Mouse (Mus musculus): ENCODE measurements around the gene Lhb. TPM values are rescaled to one million over a fixed set of nuclear protein-coding genes. Genes with fewer than 3 reads are reported as not detected.

The Lhb gene
- polyA plus RNA-seq, 1 experiment from 2014 or later: not detected

DNA sequence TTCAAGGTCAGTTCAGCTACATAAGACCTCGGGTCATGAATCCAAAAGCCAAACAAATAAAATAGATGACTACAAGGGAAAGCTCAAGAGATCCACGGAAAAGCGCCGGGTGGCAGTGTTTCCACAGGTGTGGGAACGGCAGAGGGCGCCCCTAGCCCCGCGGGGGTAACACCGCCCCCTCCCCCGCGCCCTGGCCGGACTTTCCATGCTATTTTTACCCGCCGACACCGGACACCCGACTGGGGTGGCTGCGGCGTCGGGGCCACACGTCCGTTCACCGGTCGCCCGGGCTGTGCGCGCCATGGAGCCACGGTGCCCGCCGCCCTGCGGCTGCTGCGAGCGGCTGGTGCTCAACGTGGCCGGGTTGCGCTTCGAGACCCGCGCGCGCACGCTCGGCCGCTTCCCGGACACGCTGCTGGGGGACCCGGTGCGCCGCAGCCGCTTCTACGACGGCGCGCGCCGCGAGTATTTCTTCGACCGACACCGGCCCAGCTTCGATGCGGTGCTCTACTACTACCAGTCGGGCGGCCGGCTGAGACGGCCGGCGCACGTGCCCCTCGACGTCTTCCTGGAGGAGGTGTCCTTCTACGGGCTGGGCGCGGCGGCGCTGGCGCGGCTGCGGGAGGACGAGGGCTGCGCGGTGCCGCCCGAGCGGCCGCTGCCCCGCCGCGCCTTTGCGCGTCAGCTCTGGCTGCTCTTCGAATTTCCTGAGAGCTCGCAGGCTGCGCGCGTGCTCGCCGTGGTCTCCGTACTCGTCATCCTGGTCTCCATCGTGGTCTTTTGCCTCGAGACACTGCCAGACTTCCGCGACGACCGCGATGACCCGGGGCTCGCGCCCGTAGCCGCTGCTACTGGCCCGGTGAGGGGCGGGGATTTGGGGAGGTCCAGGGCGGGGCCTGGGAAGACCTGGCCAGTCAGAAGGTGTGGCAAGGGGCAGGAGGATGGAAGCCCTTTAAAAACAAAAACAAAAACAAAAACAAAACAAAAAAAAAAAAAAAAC is 14.2 kb upstream of the Lhb start:
- Histone ChIP-seq H3K4me1 (peaks cover 19% of the 10 kb centered on the region), H3K4me3 (peak overlapping the region; percentile 44), H3K27ac (no peak overlapping the region), H3K36me3 (replicated peaks) (no peaks in the 10 kb centered on the region), H3K27me3 (ENCODE audit: poor library complexity, severe bottlenecking) (peaks cover 70% of the 10 kb centered on the region), H3K9me3 (no peaks in the 10 kb centered on the region)
- 3% methylated on average over 114 of the region's 114 CpGs for WGBS
- no peak for DNase-seq (ENCODE audit: extremely low spot score, low spot score)

- no peak for DNase-seq (ENCODE audit: extremely low spot score, low spot score)
- Histone ChIP-seq H3K4me3 (no peak overlapping the region), H3K9me3 (no peaks in the 10 kb centered on the region), H3K27ac (no peak overlapping the region), H3K27me3 (ENCODE audit: poor library complexity, severe bottlenecking) (peaks cover 83% of the 10 kb centered on the region), H3K4me1 (peaks cover 19% of the 10 kb centered on the region), H3K36me3 (replicated peaks) (no peaks in the 10 kb centered on the region)
- 81% methylated on average over 10 of the region's 10 CpGs for WGBS
These were observed 12.8 kb upstream of the Lhb start for GRCm38 (mm10) chr7:45407836-45408235.

- WGBS: 72% methylated on average over 7 of the region's 7 CpGs
- H3K4me1 ChIP-seq: peaks cover 24% of the 10 kb centered on the region
- no peak overlapping the region for H3K27ac ChIP-seq
- H3K9me3 ChIP-seq: no peaks in the 10 kb centered on the region
- no peak for DNase-seq (ENCODE audit: extremely low spot score, low spot score)
- H3K4me3 ChIP-seq: no peak overlapping the region
- no peaks in the 10 kb centered on the region for H3K36me3 ChIP-seq (replicated peaks)
- peaks cover 85% of the 10 kb centered on the region for H3K27me3 ChIP-seq (ENCODE audit: poor library complexity, severe bottlenecking)
These were observed 12.3 kb upstream of the Lhb start for GRCm38 (mm10) chr7:45408351-45408750.

DNA sequence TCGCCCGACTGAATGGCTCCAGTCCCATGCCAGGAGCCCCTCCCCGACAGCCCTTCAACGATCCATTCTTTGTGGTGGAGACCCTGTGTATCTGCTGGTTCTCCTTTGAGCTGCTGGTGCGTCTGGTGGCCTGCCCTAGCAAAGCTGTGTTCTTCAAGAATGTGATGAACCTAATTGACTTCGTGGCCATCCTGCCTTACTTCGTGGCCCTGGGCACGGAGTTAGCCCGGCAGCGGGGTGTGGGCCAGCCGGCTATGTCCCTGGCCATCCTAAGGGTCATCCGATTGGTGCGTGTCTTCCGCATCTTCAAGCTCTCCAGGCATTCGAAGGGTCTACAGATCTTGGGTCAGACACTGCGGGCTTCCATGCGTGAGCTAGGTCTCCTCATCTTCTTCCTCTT is 11.7 kb upstream of the Lhb start:
- no peak overlapping the region for H3K4me3 ChIP-seq
- DNase-seq (ENCODE audit: extremely low spot score, low spot score): no peak
- peaks cover 30% of the 10 kb centered on the region for H3K4me1 ChIP-seq
- no peaks in the 10 kb centered on the region for H3K36me3 ChIP-seq (replicated peaks)
- peaks cover 91% of the 10 kb centered on the region for H3K27me3 ChIP-seq (ENCODE audit: poor library complexity, severe bottlenecking)
- H3K9me3 ChIP-seq: no peaks in the 10 kb centered on the region
- H3K27ac ChIP-seq: no peak overlapping the region
- 89% methylated on average over 17 of the region's 17 CpGs for WGBS

GRCm38 (mm10) chr7:45409497-45410163 is 11.0 kb upstream of the Lhb start:
- Histone ChIP-seq H3K36me3 (replicated peaks) (no peaks in the 10 kb centered on the region), H3K4me1 (peaks cover 36% of the 10 kb centered on the region), H3K4me3 (no peak overlapping the region), H3K9me3 (no peaks in the 10 kb centered on the region), H3K27ac (no peak overlapping the region), H3K27me3 (ENCODE audit: poor library complexity, severe bottlenecking) (peaks cover 98% of the 10 kb centered on the region)
- WGBS: 91% methylated on average over 8 of the region's 8 CpGs
- no peak for DNase-seq (ENCODE audit: extremely low spot score, low spot score)

GRCm38 (mm10) chr7:45412421-45412820 is 8.2 kb upstream of the Lhb start:
- DNase-seq (ENCODE audit: extremely low spot score, low spot score): no peak
- peaks cover 100% of the 10 kb centered on the region for H3K27me3 ChIP-seq (ENCODE audit: poor library complexity, severe bottlenecking)
- H3K4me3 ChIP-seq: no peak overlapping the region
- WGBS: 96% methylated on average over 2 of the region's 2 CpGs
- no peaks in the 10 kb centered on the region for H3K36me3 ChIP-seq (replicated peaks)
- H3K4me1 ChIP-seq: peaks cover 28% of the 10 kb centered on the region
- H3K9me3 ChIP-seq: no peaks in the 10 kb centered on the region
- H3K27ac ChIP-seq: no peak overlapping the region

- no peaks in the 10 kb centered on the region for H3K36me3 ChIP-seq (replicated peaks)
- H3K4me3 ChIP-seq: peak within 1 kb of the TSS; percentile 55
- no peaks in the 10 kb centered on the region for H3K9me3 ChIP-seq
- 4% methylated on average over 45 of the region's 45 CpGs for WGBS
- peak within 1 kb of the TSS; percentile 4 for H3K27ac ChIP-seq
- no peak for DNase-seq (ENCODE audit: extremely low spot score, low spot score)
- H3K4me1 ChIP-seq: peaks cover 36% of the 10 kb centered on the region
- peaks cover 100% of the 10 kb centered on the region for H3K27me3 ChIP-seq (ENCODE audit: poor library complexity, severe bottlenecking)
These were observed 7.3 kb upstream of the Lhb start, which contains the start of gene Ntf5 for GRCm38 (mm10) chr7:45413113-45413863. TSS of gene Ntf5 (plus strand) at chr7:45413695.

DNA sequence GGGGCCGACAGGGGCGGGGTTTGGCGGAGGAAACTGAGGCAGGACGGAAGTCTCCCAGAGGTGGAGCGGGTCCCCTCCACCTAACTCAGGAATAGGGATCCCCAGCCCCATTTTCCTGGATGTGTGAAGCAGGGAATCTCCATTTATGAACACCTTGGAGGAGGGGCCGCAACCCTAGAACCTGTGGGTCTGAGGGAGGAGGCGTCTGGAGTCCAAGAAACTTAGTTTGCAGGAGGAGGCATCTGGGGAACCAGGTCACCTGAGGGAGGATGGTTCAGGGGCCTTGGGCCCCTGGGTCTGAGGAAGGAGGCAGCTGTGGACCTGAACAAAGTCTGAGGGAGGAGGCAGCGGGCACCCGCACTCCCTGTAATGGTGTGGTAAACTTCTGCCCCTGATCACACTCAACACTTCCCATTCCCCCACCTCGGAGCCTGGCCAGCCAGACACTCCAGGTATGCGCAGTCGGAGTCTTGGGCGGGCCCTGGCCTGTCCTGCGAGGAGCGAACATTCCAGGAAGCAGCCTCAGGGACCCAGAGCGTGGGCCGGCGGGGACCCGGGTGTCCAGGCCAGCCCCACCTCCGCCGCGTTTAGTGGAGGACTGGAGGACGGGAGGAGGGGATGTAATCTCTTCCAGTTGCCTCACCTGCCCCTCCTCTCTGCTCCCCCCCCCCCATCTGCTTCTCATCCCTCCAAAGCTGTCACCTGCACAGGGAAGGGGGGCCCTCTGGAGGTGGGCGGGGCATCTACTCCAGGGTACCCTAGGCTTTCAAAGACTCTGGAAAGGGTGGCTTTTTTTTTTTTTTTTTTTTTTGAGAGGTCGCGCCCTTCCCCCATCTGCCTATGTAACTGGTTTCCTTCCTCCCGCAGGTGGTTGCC is 6.5 kb upstream of the Lhb start:
- 2% methylated on average over 27 of the region's 27 CpGs for WGBS
- no peak for DNase-seq (ENCODE audit: extremely low spot score, low spot score)
- Histone ChIP-seq H3K4me3 (peak overlapping the region; percentile 55), H3K27me3 (ENCODE audit: poor library complexity, severe bottlenecking) (peaks cover 100% of the 10 kb centered on the region), H3K4me1 (peaks cover 39% of the 10 kb centered on the region), H3K36me3 (replicated peaks) (no peaks in the 10 kb centered on the region), H3K27ac (peak overlapping the region; percentile 4; the same call in 1 of the 2 replicates), H3K9me3 (no peaks in the 10 kb centered on the region)

GRCm38 (mm10) chr7:45414740-45415224 is 5.8 kb upstream of the Lhb start:
- 45% methylated on average over 12 of the region's 12 CpGs for WGBS
- Histone ChIP-seq H3K36me3 (replicated peaks) (no peaks in the 10 kb centered on the region), H3K9me3 (no peaks in the 10 kb centered on the region), H3K27me3 (ENCODE audit: poor library complexity, severe bottlenecking) (peaks cover 100% of the 10 kb centered on the region), H3K27ac (no peak overlapping the region), H3K4me3 (peak overlapping the region; percentile 55; the same call in 1 of the 2 replicates), H3K4me1 (peaks cover 41% of the 10 kb centered on the region)
- DNase-seq (ENCODE audit: extremely low spot score, low spot score): no peak

- 11% methylated on average over 37 of the region's 37 CpGs for WGBS
- H3K4me3 ChIP-seq: peak overlapping the region; percentile 24; the same call in 1 of the 2 replicates
- peaks cover 49% of the 10 kb centered on the region for H3K4me1 ChIP-seq
- DNase-seq (ENCODE audit: extremely low spot score, low spot score): no peak
- H3K9me3 ChIP-seq: no peaks in the 10 kb centered on the region
- no peak overlapping the region for H3K27ac ChIP-seq
- peaks cover 100% of the 10 kb centered on the region for H3K27me3 ChIP-seq (ENCODE audit: poor library complexity, severe bottlenecking)
- H3K36me3 ChIP-seq (replicated peaks): peaks cover 8% of the 10 kb centered on the region
These were observed 5.0 kb upstream of the Lhb start for GRCm38 (mm10) chr7:45415636-45416035.

DNA sequence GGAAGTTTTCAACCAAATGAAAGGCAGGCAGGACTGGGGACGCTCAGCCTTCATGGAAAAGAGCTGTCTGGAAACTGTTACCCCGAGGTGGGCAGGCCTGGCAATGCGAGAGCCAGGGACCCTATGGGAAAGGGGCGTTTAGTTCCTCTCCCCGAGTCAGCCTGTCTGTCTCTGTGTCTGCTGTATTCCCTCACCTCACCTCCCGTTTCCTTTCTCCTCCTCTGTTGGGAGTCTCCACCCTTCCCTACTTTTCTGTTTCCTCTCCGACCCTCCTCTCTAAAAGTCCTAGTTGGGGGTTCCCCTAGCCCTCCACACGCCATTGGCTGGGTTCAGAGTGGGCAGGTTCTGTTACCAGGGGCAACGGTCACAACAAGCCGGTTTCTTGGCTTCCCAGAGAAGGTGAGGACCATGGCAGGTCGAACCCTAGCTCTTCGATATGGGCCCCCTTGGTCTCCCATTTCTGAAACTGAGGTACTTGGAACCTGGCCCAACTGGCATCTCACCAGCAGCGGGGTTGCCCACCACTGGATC is 2.6 kb upstream of the Lhb start:
- Histone ChIP-seq H3K9me3 (no peaks in the 10 kb centered on the region), H3K4me3 (peak overlapping the region; percentile 9; the same call in 1 of the 2 replicates), H3K4me1 (peaks cover 51% of the 10 kb centered on the region), H3K27me3 (ENCODE audit: poor library complexity, severe bottlenecking) (peaks cover 97% of the 10 kb centered on the region), H3K27ac (no peak overlapping the region), H3K36me3 (replicated peaks) (peaks cover 32% of the 10 kb centered on the region)
- whole genome bisulfite sequencing: 11% methylated on average over 13 of the region's 13 CpGs
- DNase-seq (ENCODE audit: extremely low spot score, low spot score): no peak
